In the genomic region with DNA sequence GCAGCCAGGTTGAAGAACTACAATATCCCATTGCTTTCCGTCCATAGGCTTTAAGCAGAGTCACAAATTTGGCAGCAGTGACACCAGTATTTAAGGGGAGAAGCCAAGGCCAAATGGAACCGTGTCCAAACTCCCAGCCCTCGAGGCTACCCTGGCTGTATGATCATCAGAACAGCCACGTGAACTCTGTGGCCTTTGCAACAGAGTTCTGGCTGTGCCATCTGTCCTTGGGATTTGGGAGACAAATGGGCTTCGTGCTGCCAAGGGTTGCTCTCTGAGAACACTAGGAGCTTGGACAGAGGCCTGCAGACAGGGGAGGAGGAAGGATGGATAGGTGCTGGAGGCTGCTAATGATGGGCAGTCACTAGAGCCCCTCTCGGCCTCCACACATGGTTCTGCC, we compare ENCODE assay signal across 11 mouse cellular contexts.
DNase-seq lines count a peak whose midpoint lies in the region; ATAC-seq lines count a peak whose summit lies in the region.
"Had no signal": no experiment of that assay in that cellular context is flagged by ENCODE, and none has a peak within 500 bp of the region (broad histone marks: within the 10 kb centered on the region; RNA-seq: fewer than 3 reads in every experiment).

No protein-coding gene starts in this region.

- WGBS in hindbrain, embryonic 15.5 days, result 48% methylated on average over 6 of the region's 6 CpGs
- WGBS in hindbrain, embryonic 12.5 days, result 66% methylated on average over 6 of the region's 6 CpGs

- no peaks in the 10 kb centered on the region for H3K27me3 ChIP-seq in hindbrain, embryonic 15.5 days
- no peaks in the 10 kb centered on the region for H3K27me3 ChIP-seq in hindbrain, embryonic 12.5 days

- H3K9ac ChIP-seq in hindbrain, embryonic 15.5 days, result no peak overlapping the region
- H3K9ac ChIP-seq in hindbrain, embryonic 12.5 days, result no peak overlapping the region

- H3K4me3 ChIP-seq in hindbrain, embryonic 15.5 days, result no peak overlapping the region
- H3K4me3 ChIP-seq in hindbrain, embryonic 12.5 days, result no peak overlapping the region

- H3K36me3 ChIP-seq in hindbrain, embryonic 15.5 days, result no peaks in the 10 kb centered on the region
- peaks cover 27% of the 10 kb centered on the region for H3K36me3 ChIP-seq in hindbrain, embryonic 12.5 days

- H3K4me1 ChIP-seq in hindbrain, embryonic 15.5 days (replicated peaks), result peaks cover 5% of the 10 kb centered on the region
- H3K4me1 ChIP-seq in hindbrain, embryonic 12.5 days, result no peaks in the 10 kb centered on the region

- H3K9me3 ChIP-seq in hindbrain, embryonic 15.5 days, result no peaks in the 10 kb centered on the region
- no peaks in the 10 kb centered on the region for H3K9me3 ChIP-seq in hindbrain, embryonic 12.5 days (replicated peaks)

- peak; percentile 73; the same call in 1 of the 2 replicates for ATAC-seq in hindbrain, embryonic 15.5 days (ENCODE audit: low FRiP score, low read depth)
- ATAC-seq in hindbrain, embryonic 12.5 days (ENCODE audit: low FRiP score), result no peak
- ATAC-seq in CD4-positive, CD25-positive, alpha-beta regulatory T cell, adult 4 months, result no peak
- ATAC-seq: activated CD4-positive, CD25-positive, alpha-beta regulatory T cell, adult 4 months had no signal

- peak; percentile 48 to 61 for DNase-seq in adrenal gland, adult 18-20 months (ENCODE audit: low spot score in 2 of 2)
- peak; percentile 85 to 88 for DNase-seq in adrenal gland, postnatal 36 days
- DNase-seq in cerebellum, postnatal 25 days, result peak; percentile 86 to 87
- DNase-seq in frontal cortex, postnatal 36 days (ENCODE audit: low spot score in 2 of 2), result no peak
- DNase-seq: embryo, embryonic 11 days; layer of hippocampus, adult 9-11 months; lung, adult 2 months had no signal

- H3K4me2 ChIP-seq in hindbrain, embryonic 15.5 days, result no peak overlapping the region
- H3K4me2 ChIP-seq in hindbrain, embryonic 12.5 days (replicated peaks), result no peak overlapping the region

- H3K27ac ChIP-seq in hindbrain, embryonic 15.5 days (replicated peaks), result no peak overlapping the region; the same call in 1 of the 2 replicates
- H3K27ac ChIP-seq in hindbrain, embryonic 12.5 days, result no peak overlapping the region

Comparison
In these comparisons a context has a peak if more than half of its experiments do, and no peak if none do; other contexts are left out.
1. DNase-seq: peak in adrenal gland, adult 18-20 months (2 of 2), adrenal gland, postnatal 36 days (2 of 2) and cerebellum, postnatal 25 days (2 of 2); none in frontal cortex, postnatal 36 days (0 of 2).